Mouse (Mus musculus) midbrain, embryonic 11.5 days (tissue): ENCODE measurements at regions not wholly inside any gene's neighbourhood (a gene's known extent, or its start where the extent isn't known, plus 50 kb on each side); places are given as distances from the start of the nearest gene placed in this dataset.

Experiments
- ATAC-seq: fragments of 200-750 bp; cut with Nextera tagmentation; 2 replicates; pipeline ENCODE4 v1.8.0; 2017; ENCODE audit warnings: moderate TSS enrichment, moderate library complexity; ENCODE audit not compliant: low FRiP score
- DNase-seq: peaks from one replicate; pipeline ENCODE4 v3.0.0; 2015; ENCODE audit warnings: low spot score; ENCODE audit errors: missing footprints
- H3K27ac ChIP-seq: fragments of 300-500 bp; sonication (generic); 2 replicates; pipeline ENCODE4 v1.5.1; 2014; ENCODE audit warnings: low read depth, low read length
- H3K27me3 ChIP-seq: fragments of 300-500 bp; sonication (generic); 2 replicates; pipeline ENCODE4 v1.6.1; 2014; ENCODE audit warnings: mild to moderate bottlenecking, low read length, moderate library complexity, mixed read lengths; ENCODE audit not compliant: control insufficient read depth, insufficient read depth
- H3K36me3 ChIP-seq: fragments of 300-500 bp; sonication (generic); 2 replicates; pipeline ENCODE4 v1.6.1; 2014; ENCODE audit warnings: mild to moderate bottlenecking, low read length, moderate library complexity, mixed read lengths; ENCODE audit not compliant: control insufficient read depth, insufficient read depth
- H3K4me1 ChIP-seq: fragments of 300-500 bp; sonication (generic); 2 replicates; pipeline ENCODE4 v1.6.1; 2014; ENCODE audit warnings: low read length; ENCODE audit not compliant: control insufficient read depth, insufficient read depth
- H3K4me2 ChIP-seq: fragments of 300-500 bp; sonication (generic); 2 replicates; pipeline ENCODE4 v1.6.1; 2014; ENCODE audit warnings: mild to moderate bottlenecking, moderate library complexity
- H3K4me3 ChIP-seq: fragments of 300-500 bp; sonication (generic); 2 replicates; pipeline ENCODE4 v1.5.1; 2014; ENCODE audit warnings: low read depth, low read length
- H3K9ac ChIP-seq: fragments of 300-500 bp; sonication (generic); 2 replicates; pipeline ENCODE4 v1.6.1; 2014; ENCODE audit warnings: low read length
- H3K9me3 ChIP-seq: fragments of 300-500 bp; sonication (generic); 2 replicates; pipeline ENCODE4 v1.6.1; 2016; ENCODE audit warnings: low read length; ENCODE audit not compliant: control insufficient read depth
- WGBS: fragments of 180-500 bp; shearing (Covaris S2); extraction: QIAGEN DNeasy Blood & Tissue Kit; methylation state at CpG from one replicate; pipeline ENCODE4 v1.1.7; 2014; 5-methylcytosine and 5-hydroxymethylcytosine counted together

DNA sequence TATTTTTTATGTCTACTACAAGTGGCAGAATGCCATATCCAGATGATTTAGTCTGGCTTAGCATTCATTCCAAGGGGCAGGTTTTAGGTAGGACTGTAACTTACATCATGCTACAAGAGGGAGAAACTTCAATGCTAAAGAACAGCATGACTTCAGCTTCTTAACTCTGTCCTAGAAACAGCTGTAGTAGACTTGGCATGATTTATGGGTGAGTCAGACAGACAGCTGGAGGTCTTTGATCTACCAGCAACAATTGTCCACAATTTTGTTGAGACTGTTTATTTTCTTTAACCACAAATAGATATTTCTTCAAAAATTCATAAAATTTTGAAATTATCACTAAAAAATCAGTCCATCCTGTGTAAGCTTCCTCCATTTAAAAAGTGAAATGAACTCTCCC lies 781.7 kb upstream of the Man1a start:
- H3K9ac ChIP-seq = no peak overlapping the region
- ATAC-seq (no peak), DNase-seq (no peak)
- no peaks in the 10 kb centered on the region for H3K4me1 ChIP-seq
- H3K27me3 ChIP-seq = no peaks in the 10 kb centered on the region
- H3K4me3 ChIP-seq = no peak overlapping the region
- no peaks in the 10 kb centered on the region for H3K9me3 ChIP-seq
- H3K27ac ChIP-seq = no peak overlapping the region
- no peaks in the 10 kb centered on the region for H3K36me3 ChIP-seq
- no peak overlapping the region for H3K4me2 ChIP-seq

DNA sequence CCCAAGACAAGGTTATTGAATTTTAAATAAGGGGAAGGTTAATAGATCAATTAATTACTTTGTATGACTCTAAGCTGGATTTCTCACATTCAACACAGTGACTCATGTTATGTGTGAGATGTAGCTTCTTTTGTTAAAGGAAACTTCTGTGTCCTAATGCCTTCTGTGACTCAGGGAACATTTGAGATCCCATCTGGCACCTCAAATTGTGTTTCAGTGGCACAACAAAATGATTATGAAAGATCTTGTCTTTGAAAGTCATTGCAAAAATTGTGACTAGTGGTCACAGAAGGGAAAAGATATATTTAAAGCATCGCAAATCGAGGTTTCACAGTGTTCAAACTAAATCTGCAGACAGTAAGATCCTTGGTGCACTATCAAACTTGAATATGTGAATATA lies 765.2 kb upstream of the Man1a start:
- H3K4me3 ChIP-seq = no peak overlapping the region
- H3K27me3 ChIP-seq = no peaks in the 10 kb centered on the region
- H3K9me3 ChIP-seq = no peaks in the 10 kb centered on the region
- H3K4me1 ChIP-seq = no peaks in the 10 kb centered on the region
- ATAC-seq (no peak), DNase-seq (no peak)
- H3K9ac ChIP-seq = no peak overlapping the region
- WGBS = 92% methylated on average over 2 of the region's 2 CpGs
- H3K27ac ChIP-seq = no peak overlapping the region
- H3K4me2 ChIP-seq = no peak overlapping the region
- H3K36me3 ChIP-seq = no peaks in the 10 kb centered on the region

DNA sequence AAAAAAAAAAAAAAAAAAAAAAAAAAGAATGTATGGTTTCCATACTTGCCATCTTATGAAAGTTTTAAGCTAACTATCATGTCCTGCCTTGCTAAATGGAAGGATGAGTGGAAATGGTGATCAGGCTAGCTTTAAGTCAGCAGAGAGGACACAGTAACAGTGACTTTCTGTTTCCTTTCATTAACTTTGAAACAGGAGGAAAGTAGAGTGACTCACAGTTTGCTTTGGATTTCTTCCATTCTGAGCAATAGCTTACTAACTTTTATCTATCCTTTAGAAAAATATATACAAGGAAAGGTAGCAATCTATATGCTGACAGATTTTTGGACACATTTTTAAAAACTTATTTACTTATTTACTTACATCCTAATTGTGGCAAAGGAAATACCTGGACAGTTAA lies 762.6 kb upstream of the Man1a start:
- no peaks in the 10 kb centered on the region for H3K27me3 ChIP-seq
- no peaks in the 10 kb centered on the region for H3K36me3 ChIP-seq
- H3K4me3 ChIP-seq = no peak overlapping the region
- H3K27ac ChIP-seq = no peak overlapping the region
- no peak overlapping the region for H3K9ac ChIP-seq
- no peak for ATAC-seq
- no peaks in the 10 kb centered on the region for H3K4me1 ChIP-seq
- no peak overlapping the region for H3K4me2 ChIP-seq
- H3K9me3 ChIP-seq = no peaks in the 10 kb centered on the region
- no peak for DNase-seq

- no peak overlapping the region for H3K4me3 ChIP-seq
- no peak for DNase-seq
- no peaks in the 10 kb centered on the region for H3K4me1 ChIP-seq
- no peak overlapping the region for H3K4me2 ChIP-seq
- no peaks in the 10 kb centered on the region for H3K27me3 ChIP-seq
- H3K9me3 ChIP-seq = no peaks in the 10 kb centered on the region
- no peak for ATAC-seq
- H3K36me3 ChIP-seq = no peaks in the 10 kb centered on the region
- H3K27ac ChIP-seq = no peak overlapping the region
- H3K9ac ChIP-seq = no peak overlapping the region
- 86% methylated on average over 2 of the region's 2 CpGs for WGBS
Observed at GRCm38 (mm10) chr10:54814604-54815122, 738.3 kb upstream of the Man1a start.

DNA sequence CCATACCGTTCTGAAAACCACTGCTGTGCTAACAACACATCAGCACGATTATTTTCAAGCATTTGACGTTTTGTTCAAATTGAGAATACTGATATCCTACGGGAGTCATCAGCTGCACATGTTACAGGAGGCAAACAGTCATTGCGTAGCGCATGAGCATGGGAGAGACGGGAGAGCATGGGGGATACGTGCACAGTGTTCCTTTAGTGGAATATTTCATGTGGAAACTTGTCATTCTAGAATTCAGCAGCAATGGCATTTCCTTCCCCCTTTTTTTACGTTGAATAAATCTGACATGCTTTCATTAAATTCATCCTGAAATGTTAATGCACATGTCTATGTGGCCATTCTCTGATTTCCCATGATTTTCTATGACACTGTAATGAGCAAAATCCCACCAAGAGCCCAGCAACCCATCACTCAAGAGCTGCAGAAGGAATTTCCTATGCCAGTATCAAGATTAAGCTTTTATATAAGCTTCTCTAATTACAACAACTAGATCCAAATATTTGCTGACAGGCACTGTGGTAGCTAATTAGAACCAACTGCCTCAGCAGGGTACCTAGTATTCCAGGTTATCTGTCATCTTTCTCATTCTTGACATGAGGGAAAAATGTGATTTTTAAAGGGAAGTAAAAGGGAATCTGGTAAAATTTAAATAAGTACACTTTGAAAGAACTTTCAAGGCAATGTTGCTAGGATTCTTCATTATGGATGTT lies 723.2 kb upstream of the Man1a start:
- H3K4me2 ChIP-seq = no peak overlapping the region
- WGBS = 90% methylated on average over 9 of the region's 9 CpGs
- H3K27ac ChIP-seq = no peak overlapping the region
- H3K9me3 ChIP-seq = no peaks in the 10 kb centered on the region
- no peak for ATAC-seq
- H3K27me3 ChIP-seq = no peaks in the 10 kb centered on the region
- H3K4me1 ChIP-seq = no peaks in the 10 kb centered on the region
- H3K36me3 ChIP-seq = no peaks in the 10 kb centered on the region
- no peak for DNase-seq
- H3K4me3 ChIP-seq = no peak overlapping the region
- no peak overlapping the region for H3K9ac ChIP-seq

DNA sequence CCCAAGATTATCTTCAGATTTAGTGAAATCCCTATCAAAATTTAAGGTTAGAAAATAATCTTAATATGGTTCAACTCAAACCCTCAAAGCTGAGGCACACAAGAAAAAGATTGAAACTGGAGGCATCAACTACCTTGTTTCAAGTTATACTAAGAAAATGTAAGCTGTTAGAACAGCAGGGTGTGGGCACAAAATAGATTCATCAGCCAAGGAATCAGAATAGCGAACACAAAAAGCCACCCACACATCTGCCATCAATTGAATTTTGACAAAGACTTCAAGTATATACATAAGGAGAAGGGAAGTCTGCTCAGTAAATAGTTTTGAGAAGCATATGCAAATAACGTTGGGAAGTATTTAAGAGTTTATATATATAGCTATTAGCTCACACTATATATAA lies 720.9 kb upstream of the Man1a start:
- no peak overlapping the region for H3K4me2 ChIP-seq
- no peak overlapping the region for H3K27ac ChIP-seq
- no peaks in the 10 kb centered on the region for H3K36me3 ChIP-seq
- H3K9ac ChIP-seq = no peak overlapping the region
- DNase-seq (no peak), ATAC-seq (no peak)
- no peaks in the 10 kb centered on the region for H3K4me1 ChIP-seq
- no peaks in the 10 kb centered on the region for H3K27me3 ChIP-seq
- H3K4me3 ChIP-seq = no peak overlapping the region
- H3K9me3 ChIP-seq = no peaks in the 10 kb centered on the region
- 81% methylated on average over 2 of the region's 2 CpGs for WGBS

DNA sequence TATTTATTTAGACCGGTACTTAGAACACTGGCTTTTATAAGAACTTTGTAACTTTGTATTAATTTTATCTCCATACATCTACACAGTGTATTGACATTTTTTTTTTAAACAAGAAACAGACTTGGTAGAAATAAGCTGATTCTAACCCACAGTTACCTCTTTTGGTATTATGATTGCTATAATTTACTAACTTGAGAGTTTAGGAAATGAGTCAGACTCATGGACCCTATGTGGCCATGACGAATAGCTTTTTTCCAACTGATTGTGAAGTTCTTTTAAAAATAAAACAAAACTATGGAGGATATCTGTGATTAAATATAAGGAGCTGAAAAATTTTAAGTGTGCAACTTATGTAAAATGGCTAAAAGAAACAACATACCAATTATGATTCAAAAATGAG lies 684.7 kb upstream of the Man1a start:
- WGBS = 92% methylated on average over 2 of the region's 2 CpGs
- no peak for DNase-seq
- Histone ChIP-seq H3K36me3 (no peaks in the 10 kb centered on the region), H3K4me3 (no peak overlapping the region), H3K9me3 (no peaks in the 10 kb centered on the region), H3K27ac (no peak overlapping the region), H3K4me1 (no peaks in the 10 kb centered on the region), H3K27me3 (no peaks in the 10 kb centered on the region), H3K9ac (no peak overlapping the region), H3K4me2 (no peak overlapping the region)
- no peak for ATAC-seq

GRCm38 (mm10) chr10:54749239-54749638 lies 672.8 kb upstream of the Man1a start:
- Histone ChIP-seq H3K36me3 (no peaks in the 10 kb centered on the region), H3K27me3 (no peaks in the 10 kb centered on the region), H3K9me3 (no peaks in the 10 kb centered on the region), H3K4me1 (no peaks in the 10 kb centered on the region), H3K4me3 (no peak overlapping the region), H3K9ac (no peak overlapping the region), H3K27ac (no peak overlapping the region), H3K4me2 (no peak overlapping the region)
- DNase-seq = no peak
- 90% methylated on average over 2 of the region's 2 CpGs for WGBS
- no peak for ATAC-seq

GRCm38 (mm10) chr10:54737108-54737507 lies 660.7 kb upstream of the Man1a start:
- no peak overlapping the region for H3K4me2 ChIP-seq
- ATAC-seq (no peak), DNase-seq (peak; percentile 68)
- H3K36me3 ChIP-seq = no peaks in the 10 kb centered on the region
- H3K4me1 ChIP-seq = no peaks in the 10 kb centered on the region
- no peak overlapping the region for H3K27ac ChIP-seq
- H3K9ac ChIP-seq = no peak overlapping the region
- no peaks in the 10 kb centered on the region for H3K27me3 ChIP-seq
- no peaks in the 10 kb centered on the region for H3K9me3 ChIP-seq
- no peak overlapping the region for H3K4me3 ChIP-seq
